Mouse (Mus musculus) fibroblast of lung, adult 2 months (primary cell): Measurements from ENCODE around the gene Rpl14.
A peak's percentile ranks its signal among the peaks of the same experiment; 100 is the strongest.

Experiments
- DNase-seq: peaks from one replicate; pipeline ENCODE4 v3.0.0-alpha.2; 2011; ENCODE audit warnings: low read depth

The Rpl14 gene

DNA sequence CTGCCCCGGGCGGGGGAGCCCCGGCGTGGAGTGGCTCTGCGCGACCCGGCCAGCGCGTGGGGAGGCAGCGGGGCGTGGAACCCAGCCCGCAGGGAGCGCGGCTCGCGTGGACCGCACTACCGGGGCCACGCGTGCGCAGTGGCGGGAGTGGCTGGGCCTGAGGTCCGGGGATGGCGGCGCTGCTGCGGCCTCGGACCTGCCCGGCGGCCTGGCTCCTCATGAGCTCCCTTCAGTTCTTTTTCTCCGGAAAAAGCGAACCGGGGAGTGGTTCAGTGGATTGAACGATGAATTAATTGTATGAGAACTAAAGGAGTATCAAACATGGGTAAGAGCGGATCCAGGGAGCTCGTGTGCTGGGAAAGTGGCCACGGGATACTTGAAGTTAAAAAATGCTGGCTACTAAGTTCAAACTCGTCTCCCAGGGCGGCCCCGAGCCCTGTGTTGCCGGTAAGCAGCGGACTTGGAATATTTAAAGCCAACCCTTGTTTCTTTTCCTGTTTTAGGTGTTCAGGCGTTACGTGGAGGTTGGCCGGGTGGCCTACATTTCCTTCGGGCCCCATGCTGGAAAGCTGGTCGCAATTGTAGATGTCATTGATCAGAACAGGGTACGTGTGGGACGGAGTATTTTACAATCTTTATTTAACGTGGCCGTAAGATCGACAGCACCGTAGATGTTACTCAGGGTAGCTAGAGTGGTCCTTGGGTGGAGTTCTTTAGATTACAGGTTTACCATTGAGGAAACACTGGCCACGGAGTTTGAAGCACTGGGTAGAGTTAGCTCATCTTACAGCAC lies 545 bp downstream of the Rpl14 start:
- no peak for DNase-seq

DNA sequence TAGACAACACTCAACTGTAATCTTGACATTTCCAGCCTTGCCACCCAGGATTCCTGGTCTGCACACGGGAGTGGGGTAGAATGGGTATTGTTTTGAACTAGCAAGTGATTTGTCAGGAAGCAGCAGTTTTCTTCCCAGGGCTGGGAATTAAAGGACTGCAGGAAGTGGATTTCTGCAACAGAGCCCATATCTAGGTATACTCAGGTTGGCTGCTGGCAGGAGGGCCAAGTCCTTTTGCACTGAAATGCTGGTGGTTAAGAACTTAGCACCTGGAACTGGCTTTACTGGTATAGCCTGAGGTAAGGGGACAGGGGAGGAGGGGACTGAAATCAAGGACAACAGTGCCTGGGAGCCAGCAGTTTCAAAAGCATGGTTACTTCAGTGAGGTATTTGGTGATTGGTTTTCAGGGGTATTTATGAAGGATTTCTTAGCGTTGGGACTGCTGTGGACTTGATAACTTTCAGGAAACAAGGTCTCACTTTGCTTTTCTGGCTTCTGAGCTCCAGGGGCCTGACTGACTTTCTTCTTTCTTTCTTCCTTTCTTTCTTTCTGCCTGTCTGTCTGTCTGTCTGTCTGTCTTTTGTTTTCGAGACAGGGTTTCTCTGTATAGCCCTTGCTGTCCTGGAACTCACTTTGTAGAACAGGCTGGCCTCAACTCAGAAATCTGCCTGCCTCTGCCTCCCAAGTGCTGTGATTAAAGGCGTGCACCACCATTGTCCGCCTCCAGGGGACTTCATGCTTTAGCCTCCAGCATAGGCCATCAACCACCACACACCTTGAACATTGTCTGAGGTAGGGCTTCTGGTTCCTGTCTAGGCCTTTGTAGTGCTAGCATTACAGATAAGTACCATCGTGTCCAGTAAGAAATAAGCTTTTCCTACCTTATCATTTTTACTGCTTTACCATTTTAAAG lies 4.8 kb downstream of the Rpl14 start:
- DNase-seq = no peak

DNA sequence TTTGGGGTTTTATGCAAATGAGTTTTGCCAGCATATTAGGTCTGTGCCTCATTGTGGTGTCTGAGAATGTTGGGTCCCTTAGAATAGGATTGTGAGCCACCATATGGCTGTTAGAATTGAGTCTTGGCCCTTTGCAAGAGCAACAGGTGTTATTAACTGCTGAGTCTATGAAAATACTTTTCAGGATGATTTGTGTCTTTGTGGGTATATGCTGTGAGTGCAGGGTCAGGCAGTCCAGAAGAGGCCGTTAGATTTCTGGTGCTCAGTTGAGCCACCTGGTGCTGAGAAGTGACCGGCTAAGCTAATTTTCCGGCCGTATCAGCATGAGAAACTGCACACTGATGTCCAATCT lies 5.4 kb downstream of the Rpl14 start:
- DNase-seq = no peak

DNA sequence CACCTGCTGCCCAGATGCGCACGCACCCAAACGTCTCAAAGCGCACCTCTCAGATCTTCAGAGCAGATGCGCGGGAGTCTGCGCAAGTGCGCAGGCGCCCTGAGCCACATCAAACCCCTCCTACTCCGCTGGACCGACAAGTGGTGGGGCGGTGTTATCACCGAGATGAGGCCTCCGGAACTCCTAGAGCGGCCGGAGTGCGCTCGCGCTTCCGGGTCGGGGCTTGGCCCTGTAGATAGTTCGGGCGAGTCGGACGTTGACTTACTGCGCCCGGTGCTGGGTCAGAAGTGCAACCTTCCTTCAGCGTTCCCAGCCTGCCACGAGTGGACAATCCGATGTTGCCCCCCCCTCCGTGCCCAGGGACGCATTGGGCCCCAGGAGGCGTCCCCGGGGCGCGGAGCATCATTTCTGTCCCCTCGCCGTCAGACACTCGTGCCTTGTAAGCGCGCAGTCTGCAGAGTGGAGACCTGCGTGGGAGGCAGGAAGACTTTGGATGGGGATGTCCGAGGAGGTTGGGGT lies 5.9 kb downstream of the Rpl14 start:
- peak; percentile 91 for DNase-seq

DNA sequence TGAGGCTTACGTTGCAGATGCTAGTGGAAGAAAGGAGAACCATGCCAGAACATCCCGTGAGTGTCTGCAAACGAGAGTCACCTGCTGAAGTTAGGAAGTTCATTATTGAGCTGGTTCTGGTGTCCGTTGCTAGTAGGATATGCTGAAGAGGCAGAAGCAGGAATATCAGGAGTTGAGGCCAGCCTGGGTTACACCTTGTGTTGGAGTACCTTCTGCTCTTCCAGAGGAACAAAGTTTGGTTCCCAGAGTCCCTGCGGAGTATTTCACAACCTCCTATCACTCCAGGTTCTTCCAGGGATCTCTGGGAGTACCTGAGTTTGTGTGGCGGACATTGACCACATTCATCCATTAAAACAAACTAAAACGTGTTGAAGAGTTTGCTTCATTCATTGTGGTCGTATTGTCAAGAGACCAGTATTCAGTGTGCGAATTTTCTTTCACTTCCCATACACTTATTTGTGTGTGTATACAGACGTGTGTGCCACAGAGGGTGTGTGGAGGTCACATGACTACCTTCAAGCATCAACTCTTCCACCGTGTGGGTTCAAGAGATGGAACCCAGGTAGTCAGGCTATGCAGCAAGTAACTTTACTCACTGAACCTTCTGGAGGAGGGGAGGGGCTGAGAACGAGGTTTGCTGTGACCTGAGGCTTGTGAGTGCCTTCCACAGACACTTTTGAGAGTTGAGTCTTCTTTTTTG lies 6.6 kb downstream of the Rpl14 start:
- no peak for DNase-seq

DNA sequence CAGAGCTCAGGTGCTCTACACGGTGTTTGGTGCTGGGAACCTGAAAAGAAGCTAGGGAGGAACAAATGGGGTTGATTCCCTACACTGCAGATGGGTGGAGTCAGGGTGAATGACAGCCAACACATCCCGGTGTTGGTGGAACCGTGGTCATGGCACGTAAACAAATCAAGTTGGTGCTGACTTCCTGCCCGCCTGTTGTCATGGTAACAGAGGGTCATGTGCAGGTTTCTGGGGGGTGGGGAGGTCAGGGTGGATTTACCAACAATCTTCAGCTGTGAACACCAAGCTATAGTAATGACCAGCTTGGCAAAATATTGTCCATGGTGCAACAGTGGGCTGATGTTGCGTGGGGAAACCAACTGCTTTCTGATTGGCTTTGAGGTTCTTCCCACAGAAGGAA lies 7.5 kb downstream of the Rpl14 start:
- no peak for DNase-seq

DNA sequence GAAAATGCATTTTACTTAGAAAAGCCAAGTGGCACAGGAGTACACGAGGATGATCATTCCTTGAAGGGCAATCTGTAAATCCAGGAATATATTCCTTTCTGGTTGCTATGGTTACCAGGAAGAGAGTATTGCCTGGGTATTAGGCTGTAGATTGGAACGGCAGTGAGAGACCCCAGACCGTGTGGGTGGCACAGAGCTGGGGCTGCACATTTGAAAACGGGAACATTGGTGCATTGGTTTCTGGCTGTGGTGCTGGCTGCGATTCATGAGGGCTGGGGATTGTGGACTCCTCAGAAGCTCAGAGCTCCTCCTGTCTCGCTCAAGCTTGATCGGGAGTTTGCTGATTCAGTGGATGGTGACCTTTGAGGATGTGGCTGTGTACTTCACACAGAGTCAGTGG lies 8.6 kb downstream of the Rpl14 start:
- DNase-seq = no peak

DNA sequence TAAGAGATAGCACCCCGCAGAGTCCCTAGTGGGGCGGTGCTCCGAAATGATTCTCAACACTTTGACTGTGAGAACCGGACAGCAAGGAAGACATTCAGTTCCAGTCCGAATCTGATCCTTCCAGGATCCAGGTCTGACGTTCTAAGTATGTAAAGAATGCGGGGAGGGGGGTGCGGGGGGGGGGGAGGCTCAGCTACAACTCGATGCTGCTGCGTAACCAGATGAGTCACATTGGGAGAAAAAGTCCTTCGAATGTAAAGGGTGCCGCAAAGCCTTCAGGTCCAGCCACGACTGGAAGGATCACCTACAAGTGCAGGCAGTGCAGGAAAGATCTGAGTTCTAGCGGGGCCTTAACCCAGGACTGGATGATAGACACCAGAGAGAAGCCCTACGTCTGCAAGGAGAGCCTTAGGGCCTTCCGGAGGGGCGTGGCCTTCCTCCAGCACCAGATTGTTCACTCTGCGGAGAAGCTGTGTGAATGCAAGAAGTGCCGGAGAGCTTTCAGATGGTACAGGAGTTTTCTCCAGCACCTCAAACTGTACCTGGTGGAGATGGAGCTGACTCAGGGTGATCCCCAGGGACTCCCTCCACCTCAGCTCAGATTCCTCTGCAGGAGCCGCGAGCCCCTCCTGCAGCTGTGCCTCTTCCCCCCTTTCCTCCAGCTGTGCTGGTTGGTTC lies 10.8 kb downstream of the Rpl14 start:
- DNase-seq = no peak

DNA sequence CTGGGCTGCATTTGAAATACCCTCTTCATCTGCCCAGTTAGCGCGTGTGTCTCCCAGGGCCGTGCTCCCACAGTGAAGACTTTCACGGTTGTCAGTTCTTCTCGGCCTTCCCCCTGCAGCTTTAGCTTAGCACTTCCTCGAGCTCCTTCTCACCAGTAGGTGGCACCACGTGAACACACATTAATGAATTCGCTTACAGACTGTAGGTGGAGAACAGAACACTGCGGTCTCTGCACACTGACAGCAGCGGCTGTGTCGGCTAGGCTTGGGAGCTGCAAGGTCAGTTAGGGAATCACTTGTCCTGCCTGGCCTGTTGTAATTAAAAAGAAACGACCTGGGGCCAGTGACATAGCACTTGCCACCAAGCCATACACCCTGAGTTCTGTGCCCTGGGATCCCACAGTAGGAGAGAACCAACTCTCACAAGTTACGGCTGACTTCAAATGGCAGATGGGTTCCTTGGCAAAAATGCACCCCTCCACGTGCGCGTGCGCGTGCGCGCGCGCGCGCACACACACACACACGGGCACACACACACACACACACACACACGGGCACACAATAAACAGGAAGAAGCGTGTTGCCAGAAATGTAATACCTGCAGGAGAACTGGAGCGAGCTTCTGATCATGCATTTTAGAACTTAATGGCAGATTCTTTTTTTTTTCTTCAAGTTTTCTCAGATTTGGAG lies 11.5 kb downstream of the Rpl14 start:
- DNase-seq = peak; percentile 70

DNA sequence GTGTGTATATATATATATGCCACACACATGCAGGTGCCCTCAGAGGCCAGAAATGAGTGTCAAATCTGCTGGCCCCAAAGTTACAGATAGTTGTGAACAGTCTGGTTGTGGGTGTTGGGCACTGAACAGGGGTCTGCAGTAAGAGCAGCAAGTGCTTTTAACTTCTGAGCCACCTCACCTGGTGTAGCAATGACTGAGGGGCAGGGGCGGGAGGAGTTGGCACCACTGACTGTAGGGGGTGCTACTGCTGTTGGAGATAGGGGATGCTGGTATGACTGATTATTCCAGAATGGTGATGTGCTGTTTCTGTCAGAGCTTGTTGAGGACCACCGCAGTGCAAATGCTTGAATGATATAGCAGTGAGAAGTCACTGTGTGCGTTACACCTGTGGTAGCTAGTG lies 12.1 kb downstream of the Rpl14 start:
- DNase-seq = no peak

DNA sequence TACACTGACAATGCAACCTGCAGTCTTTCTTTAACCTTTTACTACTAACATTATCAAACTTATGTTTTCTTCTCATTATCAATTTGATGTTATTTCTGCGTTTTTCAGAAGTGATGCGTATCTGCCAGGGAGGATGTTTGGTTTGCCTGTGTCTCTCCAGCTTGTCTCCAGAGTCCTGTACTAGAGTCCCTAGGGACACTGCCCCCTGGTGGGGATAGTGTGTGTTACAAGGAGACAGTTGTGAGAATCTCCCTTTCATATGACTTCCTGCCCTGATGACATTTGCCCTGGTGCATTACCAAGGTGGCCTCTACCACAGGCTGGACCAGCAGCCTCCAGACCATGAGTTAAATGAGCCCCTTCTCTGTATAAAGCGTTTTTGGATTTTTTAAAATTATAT lies 15.3 kb downstream of the Rpl14 start:
- DNase-seq = no peak

DNA sequence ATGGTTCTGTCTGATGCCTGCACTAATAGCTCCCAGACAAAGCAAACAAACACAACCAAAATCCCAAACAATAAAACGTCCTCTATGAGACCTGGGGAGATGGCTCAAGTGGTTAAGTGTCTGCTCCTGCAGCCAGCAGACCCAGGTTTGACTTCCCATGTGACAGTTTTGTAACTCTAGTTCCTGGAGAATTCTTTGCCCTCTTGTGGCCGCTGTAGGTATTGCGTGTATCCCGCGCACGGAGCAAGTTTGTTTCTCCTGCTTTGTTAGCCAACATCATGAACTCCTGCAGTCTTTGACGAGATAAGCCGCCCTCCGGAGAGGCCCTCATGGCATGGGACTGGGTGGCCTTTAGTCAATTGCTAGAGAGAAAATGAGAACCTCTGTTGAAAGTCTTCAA lies 20.2 kb downstream of the Rpl14 start:
- DNase-seq = no peak

DNA sequence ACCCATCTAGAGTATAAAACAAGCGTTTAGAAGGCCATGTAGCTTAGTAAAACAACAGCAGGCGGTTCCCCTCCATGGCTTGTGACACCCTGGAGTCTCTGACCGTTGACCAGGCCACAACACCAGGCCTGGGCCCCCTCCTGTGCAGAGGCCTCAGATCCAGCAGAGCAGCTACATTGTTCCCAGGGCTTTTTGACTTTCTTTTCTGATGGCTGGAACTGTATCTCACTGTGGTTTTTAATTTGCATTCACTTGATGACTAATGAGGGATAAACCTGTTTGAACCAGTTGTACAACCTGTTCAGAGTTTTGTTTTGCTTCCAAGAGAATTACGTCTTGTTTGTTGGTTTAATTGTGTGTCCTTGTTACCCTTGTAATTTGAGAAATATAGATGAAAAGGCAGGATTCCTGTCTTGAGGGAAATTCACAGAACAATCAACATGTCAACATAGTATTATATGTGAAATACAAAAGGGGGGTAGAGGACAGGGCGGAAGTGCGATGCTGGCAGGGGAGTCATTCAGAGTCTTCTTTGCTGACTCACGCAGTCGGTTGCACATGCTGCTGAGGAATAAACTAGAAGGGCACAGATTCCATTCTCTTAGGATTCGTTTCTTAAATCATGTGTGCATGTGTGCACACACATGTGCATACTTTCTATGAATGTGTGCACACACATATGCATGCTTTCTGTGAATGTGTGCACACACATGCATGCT lies 22.3 kb downstream of the Rpl14 start:
- DNase-seq = no peak

DNA sequence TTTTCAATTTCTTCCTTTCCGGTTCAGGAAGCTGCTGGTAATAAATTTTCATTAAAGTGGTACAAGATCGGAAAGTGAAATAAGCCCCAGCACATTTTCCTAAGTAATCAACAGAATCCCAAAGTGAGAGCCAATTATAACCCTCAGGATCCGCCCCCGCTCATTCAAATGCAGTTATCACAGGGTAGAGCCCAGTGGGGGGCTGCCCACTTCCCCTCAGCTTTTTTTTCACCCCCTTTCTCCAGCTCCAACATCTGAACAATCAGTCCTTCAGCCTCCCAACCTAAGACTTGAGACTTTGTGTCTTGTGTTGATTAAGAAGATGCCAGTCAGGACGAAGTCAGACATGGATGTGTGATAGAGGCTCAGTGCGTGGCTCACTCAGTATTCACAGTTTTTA lies 23.6 kb downstream of the Rpl14 start:
- DNase-seq = no peak

DNA sequence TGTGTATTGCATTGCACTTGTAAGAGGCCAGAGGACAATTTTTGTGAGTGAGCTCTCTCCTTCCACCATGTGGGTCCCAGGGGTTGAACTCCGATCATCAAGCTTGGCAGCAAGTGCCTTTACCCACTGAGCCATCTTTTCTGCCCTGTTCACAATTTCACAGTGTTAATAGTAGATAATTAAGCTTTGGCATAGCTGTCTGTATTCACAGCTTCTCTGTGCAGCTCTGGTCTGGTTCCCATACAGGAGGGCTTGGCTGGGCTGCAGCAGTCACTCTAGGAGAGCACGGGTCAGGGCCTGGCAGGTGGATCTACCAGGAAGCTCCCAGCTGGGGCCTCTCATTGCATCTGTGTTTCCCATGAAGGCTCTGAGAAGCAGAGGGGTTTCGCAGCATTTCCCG lies 24.1 kb downstream of the Rpl14 start:
- no peak for DNase-seq

DNA sequence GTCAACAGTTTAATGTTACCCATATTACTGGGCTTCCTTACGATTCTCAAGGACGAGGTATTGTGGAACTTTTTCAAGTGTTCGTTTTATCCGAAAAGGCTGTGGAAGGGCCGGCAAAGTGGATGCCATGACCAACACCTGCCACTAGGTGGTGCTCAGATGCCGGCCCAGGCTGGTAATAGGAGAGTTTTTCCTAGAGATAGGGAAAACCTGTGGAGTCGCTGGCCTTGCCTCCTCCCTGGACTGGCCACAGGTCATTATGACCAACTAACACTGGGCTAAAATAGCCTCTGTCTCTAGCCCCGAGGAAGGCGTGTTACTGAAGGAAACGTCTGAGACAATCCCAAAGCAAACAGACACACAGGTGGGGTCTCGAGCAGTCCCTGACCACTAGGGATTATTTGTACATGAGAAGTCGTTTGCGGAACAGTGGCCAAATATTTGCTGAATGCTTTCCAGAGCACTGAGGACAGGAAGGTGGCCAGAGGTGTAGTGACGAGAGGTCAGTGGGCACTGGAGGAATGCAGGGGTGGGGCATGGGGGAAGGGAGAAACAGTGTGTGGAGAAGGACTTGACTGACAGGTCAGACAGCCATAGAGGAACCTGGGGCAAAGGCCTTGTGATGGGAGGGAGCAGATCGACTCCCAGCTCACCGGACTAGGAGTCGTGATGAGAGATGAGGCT lies 30.4 kb downstream of the Rpl14 start:
- DNase-seq = no peak

DNA sequence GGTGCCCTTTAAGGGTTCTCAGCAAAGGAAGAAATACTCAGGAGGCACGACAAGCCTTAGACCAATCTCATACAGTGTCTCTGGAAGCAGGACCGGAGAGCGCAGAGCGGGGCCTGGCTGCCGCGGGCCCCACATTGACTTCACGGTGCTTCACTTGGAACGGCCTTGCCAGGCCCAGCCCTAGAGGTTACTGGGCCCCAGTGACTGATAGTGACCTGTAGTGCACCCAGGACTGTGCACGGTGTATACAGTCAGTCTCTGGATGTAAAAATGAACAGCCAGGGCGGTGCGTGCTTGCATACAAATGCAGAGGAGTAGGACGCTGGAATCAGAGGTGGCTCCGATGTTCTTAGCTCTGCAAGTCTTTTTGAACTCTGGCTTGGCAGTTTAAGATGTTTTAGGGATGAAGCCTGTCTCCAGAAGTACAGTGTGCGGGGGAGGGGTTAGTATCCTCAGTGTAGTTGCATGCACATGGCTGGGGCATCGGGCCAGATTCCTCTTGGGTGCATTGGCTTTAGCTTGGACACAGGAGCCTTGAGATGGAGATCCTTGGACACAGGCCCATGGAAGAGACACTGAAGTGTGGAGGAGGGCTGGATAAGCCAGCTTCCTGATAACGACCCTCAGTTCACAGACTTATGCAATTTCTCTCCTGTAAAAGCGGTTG lies 31.1 kb downstream of the Rpl14 start:
- DNase-seq = no peak

DNA sequence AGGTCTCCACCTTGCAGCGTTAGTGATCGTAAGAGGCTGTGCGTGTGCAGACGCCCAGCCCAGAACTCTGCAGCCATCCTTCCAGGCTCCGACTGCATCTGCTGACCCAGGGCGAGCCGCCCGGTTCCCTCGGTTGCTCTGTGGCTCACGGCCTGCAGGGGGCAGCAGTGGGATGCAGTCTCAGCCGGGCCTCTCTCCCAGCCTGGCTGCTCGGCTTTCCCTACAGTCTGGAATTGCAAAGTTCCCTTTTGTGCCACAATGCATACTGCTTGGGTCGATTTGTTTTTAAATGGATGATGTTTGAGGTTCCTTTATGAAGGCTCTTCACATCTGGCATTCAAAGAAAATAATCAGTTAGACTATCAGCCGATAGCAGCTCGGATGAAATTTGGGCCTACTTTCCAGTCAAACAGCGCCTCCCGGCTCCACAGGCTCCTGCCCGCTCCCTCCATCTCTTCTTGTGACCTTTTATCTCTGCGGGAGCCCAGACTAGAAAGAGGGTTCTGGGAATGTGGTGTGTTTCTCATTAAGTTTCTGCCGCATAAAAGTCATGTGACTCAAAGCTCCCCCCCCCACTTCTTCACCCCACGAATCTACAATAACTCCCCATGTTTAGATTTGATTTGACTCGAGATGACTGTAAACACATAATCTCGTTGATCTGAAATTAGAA lies 31.7 kb downstream of the Rpl14 start:
- peak; percentile 64 for DNase-seq

DNA sequence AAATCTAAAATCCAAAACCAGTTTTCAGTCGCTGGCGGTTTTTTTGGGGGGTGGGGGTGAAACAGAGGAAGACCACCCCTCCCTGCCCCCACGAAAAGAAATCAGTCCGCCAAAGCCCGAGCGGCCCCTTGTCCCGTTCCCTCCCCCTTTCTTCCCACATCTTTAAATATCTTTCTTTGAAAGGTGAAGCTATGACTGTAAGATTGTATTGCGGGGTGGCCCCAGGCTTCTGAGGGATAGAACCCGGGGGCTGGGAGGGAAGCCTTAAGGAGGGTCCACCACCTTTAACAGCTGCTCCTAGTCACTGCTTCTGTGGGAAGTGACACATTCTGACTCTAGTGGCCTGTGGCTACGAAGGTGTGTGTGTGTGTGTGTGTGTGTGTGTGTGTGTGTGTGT lies 32.3 kb downstream of the Rpl14 start:
- DNase-seq = no peak
